Mouse (Mus musculus) adipocyte (in vitro differentiated cells): ENCODE results near the gene Olfr911-ps1.

Experiments
- DNase-seq: peaks from one replicate; pipeline ENCODE4 v3.0.0-alpha.2; 2016; ENCODE audit warnings: low spot score

Gene Olfr911-ps1

GRCm38 (mm10) chr9:38521280-38521679, at the start of gene Olfr911-ps1:
Olfr911-ps1 (plus strand) TSS chr9:38521580.
- no peak for DNase-seq

GRCm38 (mm10) chr9:38486785-38487184, 34.6 kb upstream of the Olfr911-ps1 start, which contains the start of gene Olfr906:
Olfr906 (plus strand) TSS chr9:38487085.
- no peak for DNase-seq

- no peak for DNase-seq
These were observed 25.9 kb upstream of the Olfr911-ps1 start, which contains the start of gene Olfr907 for GRCm38 (mm10) chr9:38495501-38495900. Olfr907 (plus strand) TSS chr9:38495801.

- no peak for DNase-seq
These were observed 9.0 kb upstream of the Olfr911-ps1 start for GRCm38 (mm10) chr9:38512353-38512752.

GRCm38 (mm10) chr9:38537549-38537948, 16.2 kb downstream of the Olfr911-ps1 start, which contains the start of gene Olfr910:
Olfr910 (plus strand) TSS chr9:38537849.
- no peak for DNase-seq
